Mouse (Mus musculus): ENCODE measurements around the gene Gm20708. TPM values are rescaled to one million over a fixed set of nuclear protein-coding genes. Genes with fewer than 3 reads are reported as not detected.

The Gm20708 gene
- polyA plus RNA-seq, 1 experiment from 2014 or later = 1.1 TPM

- H3K36me3 ChIP-seq (ENCODE audit: control insufficient read depth, insufficient read depth, low read length) = peaks cover 24% of the 10 kb centered on the region
- ATAC-seq (ENCODE audit: insufficient number of reproducible peaks, insufficient read depth, low FRiP score, low read depth) = no peak
- peaks cover 6% of the 10 kb centered on the region; the same call in 1 of the 2 replicates for H3K4me1 ChIP-seq (ENCODE audit: control insufficient read depth, insufficient read depth, low read length)
- no peaks in the 10 kb centered on the region for H3K27me3 ChIP-seq (ENCODE audit: control insufficient read depth, insufficient read depth, low read length)
- H3K9me3 ChIP-seq (ENCODE audit: control insufficient read depth, low read depth, low read length) = no peaks in the 10 kb centered on the region
- 83% methylated on average over 20 of the region's 20 CpGs for WGBS
- no peak overlapping the region for H3K4me2 ChIP-seq (replicated peaks; ENCODE audit: low read depth, low read length)
- no peak overlapping the region for H3K27ac ChIP-seq (ENCODE audit: low read length)
- no peak overlapping the region for H3K4me3 ChIP-seq (ENCODE audit: low read depth, low read length)
- H3K9ac ChIP-seq (replicated peaks; ENCODE audit: low read depth, low read length) = no peak overlapping the region
Observed at GRCm38 (mm10) chr11:117768725-117769682, 40.5 kb upstream of the Gm20708 start.

GRCm38 (mm10) chr11:117769683-117770047 is 39.8 kb upstream of the Gm20708 start:
- WGBS = 84% methylated on average over 7 of the region's 7 CpGs
- no peak overlapping the region for H3K27ac ChIP-seq (ENCODE audit: low read length)
- peaks cover 21% of the 10 kb centered on the region for H3K36me3 ChIP-seq (ENCODE audit: control insufficient read depth, insufficient read depth, low read length)
- peaks cover 6% of the 10 kb centered on the region; the same call in 1 of the 2 replicates for H3K4me1 ChIP-seq (ENCODE audit: control insufficient read depth, insufficient read depth, low read length)
- ATAC-seq (ENCODE audit: insufficient number of reproducible peaks, insufficient read depth, low FRiP score, low read depth) = no peak
- H3K4me3 ChIP-seq (ENCODE audit: low read depth, low read length) = no peak overlapping the region
- no peaks in the 10 kb centered on the region for H3K9me3 ChIP-seq (ENCODE audit: control insufficient read depth, low read depth, low read length)
- H3K4me2 ChIP-seq (replicated peaks; ENCODE audit: low read depth, low read length) = no peak overlapping the region
- no peaks in the 10 kb centered on the region for H3K27me3 ChIP-seq (ENCODE audit: control insufficient read depth, insufficient read depth, low read length)
- H3K9ac ChIP-seq (replicated peaks; ENCODE audit: low read depth, low read length) = no peak overlapping the region

- WGBS = 71% methylated on average over 10 of the region's 10 CpGs
- H3K9ac ChIP-seq (replicated peaks; ENCODE audit: low read depth, low read length) = no peak overlapping the region
- no peak for ATAC-seq (ENCODE audit: insufficient number of reproducible peaks, insufficient read depth, low FRiP score, low read depth)
- H3K36me3 ChIP-seq (ENCODE audit: control insufficient read depth, insufficient read depth, low read length) = peaks cover 15% of the 10 kb centered on the region; the same call in 1 of the 2 replicates
- no peak overlapping the region for H3K4me2 ChIP-seq (replicated peaks; ENCODE audit: low read depth, low read length)
- H3K4me1 ChIP-seq (ENCODE audit: control insufficient read depth, insufficient read depth, low read length) = peaks cover 6% of the 10 kb centered on the region; the same call in 1 of the 2 replicates
- H3K27ac ChIP-seq (ENCODE audit: low read length) = no peak overlapping the region
- no peaks in the 10 kb centered on the region for H3K9me3 ChIP-seq (ENCODE audit: control insufficient read depth, low read depth, low read length)
- no peak overlapping the region for H3K4me3 ChIP-seq (ENCODE audit: low read depth, low read length)
- no peaks in the 10 kb centered on the region for H3K27me3 ChIP-seq (ENCODE audit: control insufficient read depth, insufficient read depth, low read length)
Observed at GRCm38 (mm10) chr11:117770407-117770806, 39.1 kb upstream of the Gm20708 start.

- Histone ChIP-seq H3K4me3 (ENCODE audit: low read depth, low read length) (no peak overlapping the region), H3K4me1 (ENCODE audit: control insufficient read depth, insufficient read depth, low read length) (peaks cover 6% of the 10 kb centered on the region; the same call in 1 of the 2 replicates)
- WGBS = 91% methylated on average over 7 of the region's 7 CpGs
Observed at GRCm38 (mm10) chr11:117772352-117772751, 37.1 kb upstream of the Gm20708 start.

GRCm38 (mm10) chr11:117774925-117775324 is 34.5 kb upstream of the Gm20708 start:
- Histone ChIP-seq H3K27me3 (ENCODE audit: control insufficient read depth, insufficient read depth, low read length) (no peaks in the 10 kb centered on the region), H3K4me1 (ENCODE audit: control insufficient read depth, insufficient read depth, low read length) (peaks cover 15% of the 10 kb centered on the region), H3K4me3 (ENCODE audit: low read depth, low read length) (no peak overlapping the region), H3K4me2 (replicated peaks; ENCODE audit: low read depth, low read length) (no peak overlapping the region), H3K9me3 (ENCODE audit: control insufficient read depth, low read depth, low read length) (no peaks in the 10 kb centered on the region), H3K9ac (replicated peaks; ENCODE audit: low read depth, low read length) (no peak overlapping the region), H3K36me3 (ENCODE audit: control insufficient read depth, insufficient read depth, low read length) (peaks cover 8% of the 10 kb centered on the region; the same call in 1 of the 2 replicates), H3K27ac (ENCODE audit: low read length) (no peak overlapping the region)
- ATAC-seq (ENCODE audit: insufficient number of reproducible peaks, insufficient read depth, low FRiP score, low read depth) = no peak
- WGBS = 93% methylated on average over 10 of the region's 10 CpGs

More at GRCm38 (mm10) chr11:117772352-117772751, 37.1 kb upstream of the Gm20708 start:
- Histone ChIP-seq H3K4me2 (replicated peaks; ENCODE audit: low read depth, low read length) (no peak overlapping the region), H3K9me3 (ENCODE audit: control insufficient read depth, low read depth, low read length) (no peaks in the 10 kb centered on the region), H3K9ac (replicated peaks; ENCODE audit: low read depth, low read length) (no peak overlapping the region), H3K36me3 (ENCODE audit: control insufficient read depth, insufficient read depth, low read length) (peaks cover 8% of the 10 kb centered on the region; the same call in 1 of the 2 replicates), H3K27me3 (ENCODE audit: control insufficient read depth, insufficient read depth, low read length) (no peaks in the 10 kb centered on the region), H3K27ac (ENCODE audit: low read length) (no peak overlapping the region)
- ATAC-seq (ENCODE audit: insufficient number of reproducible peaks, insufficient read depth, low FRiP score, low read depth) = no peak

- H3K9me3 ChIP-seq (ENCODE audit: control insufficient read depth, low read depth, low read length) = no peaks in the 10 kb centered on the region
- peaks cover 21% of the 10 kb centered on the region for H3K4me1 ChIP-seq (ENCODE audit: control insufficient read depth, insufficient read depth, low read length)
- no peak for ATAC-seq (ENCODE audit: insufficient number of reproducible peaks, insufficient read depth, low FRiP score, low read depth)
- H3K36me3 ChIP-seq (ENCODE audit: control insufficient read depth, insufficient read depth, low read length) = peaks cover 8% of the 10 kb centered on the region; the same call in 1 of the 2 replicates
- H3K9ac ChIP-seq (replicated peaks; ENCODE audit: low read depth, low read length) = no peak overlapping the region
- no peak overlapping the region for H3K4me3 ChIP-seq (ENCODE audit: low read depth, low read length)
- no peak overlapping the region for H3K27ac ChIP-seq (ENCODE audit: low read length)
- no peaks in the 10 kb centered on the region for H3K27me3 ChIP-seq (ENCODE audit: control insufficient read depth, insufficient read depth, low read length)
- WGBS = 90% methylated on average over 13 of the region's 13 CpGs
- H3K4me2 ChIP-seq (replicated peaks; ENCODE audit: low read depth, low read length) = no peak overlapping the region
Observed at GRCm38 (mm10) chr11:117775540-117775939, 33.9 kb upstream of the Gm20708 start.

GRCm38 (mm10) chr11:117776085-117776792 is 33.2 kb upstream of the Gm20708 start:
- H3K27ac ChIP-seq (ENCODE audit: low read length) = no peak overlapping the region
- 90% methylated on average over 14 of the region's 14 CpGs for WGBS

GRCm38 (mm10) chr11:117777111-117777510 is 32.4 kb upstream of the Gm20708 start:
- ATAC-seq (ENCODE audit: insufficient number of reproducible peaks, insufficient read depth, low FRiP score, low read depth) = no peak
- WGBS = 89% methylated on average over 5 of the region's 5 CpGs
- H3K9ac ChIP-seq (replicated peaks; ENCODE audit: low read depth, low read length) = no peak overlapping the region
- no peak overlapping the region for H3K4me2 ChIP-seq (replicated peaks; ENCODE audit: low read depth, low read length)
- H3K4me3 ChIP-seq (ENCODE audit: low read depth, low read length) = no peak overlapping the region
- peaks cover 4% of the 10 kb centered on the region; the same call in 1 of the 2 replicates for H3K36me3 ChIP-seq (ENCODE audit: control insufficient read depth, insufficient read depth, low read length)
- no peaks in the 10 kb centered on the region for H3K9me3 ChIP-seq (ENCODE audit: control insufficient read depth, low read depth, low read length)
- H3K27ac ChIP-seq (ENCODE audit: low read length) = no peak overlapping the region
- peaks cover 36% of the 10 kb centered on the region for H3K4me1 ChIP-seq (ENCODE audit: control insufficient read depth, insufficient read depth, low read length)
- H3K27me3 ChIP-seq (ENCODE audit: control insufficient read depth, insufficient read depth, low read length) = no peaks in the 10 kb centered on the region

More at GRCm38 (mm10) chr11:117776085-117776792, 33.2 kb upstream of the Gm20708 start:
- Histone ChIP-seq H3K27me3 (ENCODE audit: control insufficient read depth, insufficient read depth, low read length) (no peaks in the 10 kb centered on the region), H3K9ac (replicated peaks; ENCODE audit: low read depth, low read length) (no peak overlapping the region), H3K4me3 (ENCODE audit: low read depth, low read length) (no peak overlapping the region), H3K4me2 (replicated peaks; ENCODE audit: low read depth, low read length) (no peak overlapping the region), H3K36me3 (ENCODE audit: control insufficient read depth, insufficient read depth, low read length) (peaks cover 8% of the 10 kb centered on the region; the same call in 1 of the 2 replicates), H3K4me1 (ENCODE audit: control insufficient read depth, insufficient read depth, low read length) (peaks cover 28% of the 10 kb centered on the region), H3K9me3 (ENCODE audit: control insufficient read depth, low read depth, low read length) (no peaks in the 10 kb centered on the region)
- ATAC-seq (ENCODE audit: insufficient number of reproducible peaks, insufficient read depth, low FRiP score, low read depth) = no peak

Data from stomach, embryonic 14.5 days (tissue).